Comparison of ENCODE assay signal across 11 mouse cellular contexts in the genomic region with DNA sequence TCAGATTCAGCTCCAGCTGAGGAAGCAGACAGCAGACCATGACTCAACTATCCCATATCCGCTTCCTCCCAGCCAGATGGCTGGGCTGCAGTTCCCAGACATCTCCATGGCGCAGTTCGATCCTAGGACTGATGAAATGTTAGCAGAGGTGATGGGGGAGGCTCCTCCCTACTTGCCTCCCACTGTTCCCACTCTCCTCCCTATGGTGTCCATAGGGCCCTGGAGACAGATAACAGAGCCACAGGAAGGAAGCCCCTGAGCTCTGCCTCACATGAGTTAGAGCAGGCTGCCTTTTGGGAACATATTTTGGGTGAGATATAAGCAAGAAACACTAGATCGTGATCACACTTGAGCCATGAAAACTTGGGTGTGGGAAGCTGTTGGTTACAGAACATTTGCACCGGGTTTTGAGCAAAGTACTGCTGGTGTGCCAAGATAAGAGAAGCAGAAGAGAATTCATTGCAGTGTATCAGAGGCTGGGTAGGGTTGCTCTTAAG. TPM values are rescaled to one million over a fixed set of nuclear protein-coding genes. Genes with fewer than 3 reads are reported as not detected.
DNase-seq lines count a peak whose midpoint lies in the region; ATAC-seq and TF ChIP-seq lines count a peak whose summit lies in the region.
"Had no signal": no experiment of that assay in that cellular context is flagged by ENCODE, and none has a peak within 500 bp of the region (broad histone marks: within the 10 kb centered on the region; RNA-seq: fewer than 3 reads in every experiment).

No protein-coding gene starts in this region.

- 57% methylated on average over 5 of the region's 5 CpGs for WGBS in heart, embryonic 14.5 days
- WGBS in stomach, embryonic 14.5 days, result 76% methylated on average over 5 of the region's 5 CpGs
- WGBS in stomach, postnatal 0 days, result 75% methylated on average over 5 of the region's 5 CpGs
- WGBS in liver, embryonic 12.5 days (ENCODE audit: insufficient replicate concordance), result 18% methylated on average over 5 of the region's 5 CpGs
- 76% methylated on average over 5 of the region's 5 CpGs for WGBS in kidney, embryonic 14.5 days

- TF ChIP-seq EP300 in stomach, postnatal 0 days (optimal IDR thresholded peaks at IDR 0.05), result no peak

- H3K27me3 ChIP-seq in heart, embryonic 14.5 days (ENCODE audit: control insufficient read depth, insufficient read depth, low read length), result no peaks in the 10 kb centered on the region
- no peaks in the 10 kb centered on the region for H3K27me3 ChIP-seq in stomach, embryonic 14.5 days (ENCODE audit: control insufficient read depth, insufficient read depth, low read length)
- H3K27me3 ChIP-seq in stomach, postnatal 0 days (ENCODE audit: control insufficient read depth, insufficient read depth, low read length), result no peaks in the 10 kb centered on the region
- no peaks in the 10 kb centered on the region for H3K27me3 ChIP-seq in liver, embryonic 12.5 days (replicated peaks)
- H3K27me3 ChIP-seq in kidney, embryonic 14.5 days (ENCODE audit: control insufficient read depth, insufficient read depth, low read length), result no peaks in the 10 kb centered on the region

- H3K9me3 ChIP-seq in heart, embryonic 14.5 days (ENCODE audit: control insufficient read depth, low read length), result no peaks in the 10 kb centered on the region
- H3K9me3 ChIP-seq in stomach, embryonic 14.5 days (ENCODE audit: control insufficient read depth, low read depth, low read length), result no peaks in the 10 kb centered on the region
- no peaks in the 10 kb centered on the region for H3K9me3 ChIP-seq in stomach, postnatal 0 days (ENCODE audit: control insufficient read depth, low read length)
- no peaks in the 10 kb centered on the region for H3K9me3 ChIP-seq in liver, embryonic 12.5 days (replicated peaks)
- no peaks in the 10 kb centered on the region for H3K9me3 ChIP-seq in kidney, embryonic 14.5 days (ENCODE audit: control insufficient read depth, low read length)

- H3K27ac ChIP-seq in heart, embryonic 14.5 days (replicated peaks in 1 of 2; ENCODE audit: control insufficient read depth in 1 of 2, insufficient read depth in 1 of 2, low read depth in 2 of 2, low read length in 2 of 2), result 0 out of 4 replicates have a peak overlapping the region, but pooled peaks of 1 of the 2 experiments have one; percentile 28
- peak overlapping the region; percentile 68; the same call in 1 of the 2 replicates for H3K27ac ChIP-seq in stomach, embryonic 14.5 days (ENCODE audit: low read length)
- H3K27ac ChIP-seq in stomach, postnatal 0 days (replicated peaks), result no peak overlapping the region
- H3K27ac ChIP-seq in liver, embryonic 12.5 days, result peak overlapping the region; percentile 95
- H3K27ac ChIP-seq in kidney, embryonic 14.5 days (ENCODE audit: low read depth, low read length), result no peak overlapping the region

- H3K4me1 ChIP-seq in heart, embryonic 14.5 days (ENCODE audit: control insufficient read depth in 2 of 2, insufficient read depth in 2 of 2, low read length in 2 of 2), result peaks cover 18 to 34% of the 10 kb centered on the region in 2 experiments
- H3K4me1 ChIP-seq in stomach, embryonic 14.5 days (ENCODE audit: control insufficient read depth, insufficient read depth, low read length), result peaks cover 21% of the 10 kb centered on the region; the same call in 1 of the 2 replicates
- no peaks in the 10 kb centered on the region for H3K4me1 ChIP-seq in stomach, postnatal 0 days (replicated peaks; ENCODE audit: control insufficient read depth, insufficient read depth)
- peaks cover 74% of the 10 kb centered on the region for H3K4me1 ChIP-seq in liver, embryonic 12.5 days
- H3K4me1 ChIP-seq in kidney, embryonic 14.5 days (ENCODE audit: control insufficient read depth, insufficient read depth, low read length), result peaks cover 2% of the 10 kb centered on the region; the same call in 1 of the 2 replicates

- ATAC-seq in heart, embryonic 14.5 days (ENCODE audit: insufficient number of reproducible peaks, insufficient read depth, low FRiP score, low read depth), result peak; percentile 69
- ATAC-seq in stomach, embryonic 14.5 days (ENCODE audit: insufficient number of reproducible peaks, insufficient read depth, low FRiP score, low read depth), result peak; percentile 59; the same call in 1 of the 2 replicates
- ATAC-seq in stomach, postnatal 0 days (ENCODE audit: low FRiP score, low TSS enrichment), result no peak
- ATAC-seq in liver, embryonic 12.5 days, result peak; percentile 94
- ATAC-seq in kidney, embryonic 14.5 days (ENCODE audit: low FRiP score, low TSS enrichment), result no peak

- H3K4me3 ChIP-seq in heart, embryonic 14.5 days (ENCODE audit: control insufficient read depth in 1 of 2, insufficient read depth in 1 of 2, low read depth in 1 of 2, low read length in 2 of 2), result no peak overlapping the region
- H3K4me3 ChIP-seq in stomach, embryonic 14.5 days (ENCODE audit: low read depth, low read length), result no peak overlapping the region
- no peak overlapping the region for H3K4me3 ChIP-seq in stomach, postnatal 0 days (ENCODE audit: low read depth, low read length)
- H3K4me3 ChIP-seq in liver, embryonic 12.5 days, result peak overlapping the region; percentile 29
- no peak overlapping the region for H3K4me3 ChIP-seq in kidney, embryonic 14.5 days (ENCODE audit: low read length)

- H3K36me3 ChIP-seq in heart, embryonic 14.5 days (ENCODE audit: control insufficient read depth, insufficient read depth, low read length), result no peaks in the 10 kb centered on the region
- no peaks in the 10 kb centered on the region for H3K36me3 ChIP-seq in stomach, embryonic 14.5 days (ENCODE audit: control insufficient read depth, insufficient read depth, low read length)
- no peaks in the 10 kb centered on the region for H3K36me3 ChIP-seq in stomach, postnatal 0 days (ENCODE audit: control insufficient read depth, insufficient read depth, low read length)
- no peaks in the 10 kb centered on the region for H3K36me3 ChIP-seq in liver, embryonic 12.5 days
- H3K36me3 ChIP-seq in kidney, embryonic 14.5 days (ENCODE audit: control insufficient read depth, insufficient read depth, low read length), result no peaks in the 10 kb centered on the region

- no peak for DNase-seq in heart, adult 8-10 months (ENCODE audit: low spot score)
- no peak for DNase-seq in stomach, postnatal 0 days (ENCODE audit: low spot score)
- DNase-seq in kidney, postnatal 14 days, result no peak
- no peak for DNase-seq in urinary bladder, postnatal 25 days (ENCODE audit: low spot score)
- DNase-seq: adrenal gland, postnatal 10 days; kidney, postnatal 10 days; thymus, adult 18-20 months had no signal

- H3K4me2 ChIP-seq in heart, embryonic 14.5 days (ENCODE audit: low read length), result no peak overlapping the region
- H3K4me2 ChIP-seq in stomach, embryonic 14.5 days (replicated peaks; ENCODE audit: low read depth, low read length), result no peak overlapping the region
- H3K4me2 ChIP-seq in stomach, postnatal 0 days (replicated peaks; ENCODE audit: low read depth), result no peak overlapping the region
- H3K4me2 ChIP-seq in liver, embryonic 12.5 days, result peak overlapping the region; percentile 66
- H3K4me2 ChIP-seq in kidney, embryonic 14.5 days (replicated peaks; ENCODE audit: low read depth, low read length), result no peak overlapping the region

- TF ChIP-seq CTCF in stomach, postnatal 0 days (IDR thresholded peaks at IDR 0.05; ENCODE audit: low read depth), result no peak

- no peak overlapping the region for H3K9ac ChIP-seq in heart, embryonic 14.5 days (ENCODE audit: low read length)
- H3K9ac ChIP-seq in stomach, embryonic 14.5 days (replicated peaks; ENCODE audit: low read depth, low read length), result no peak overlapping the region
- H3K9ac ChIP-seq in stomach, postnatal 0 days (ENCODE audit: low read length), result no peak overlapping the region
- peak overlapping the region; percentile 58; the same call in 1 of the 2 replicates for H3K9ac ChIP-seq in liver, embryonic 12.5 days
- H3K9ac ChIP-seq in kidney, embryonic 14.5 days (ENCODE audit: low read depth, low read length), result no peak overlapping the region

RNA-seq across cellular contexts. Expression of gene Gm10260, which starts 18.3 kb away (rescaled TPM):
- polyA plus RNA-seq in heart, embryonic 14.5 days (2014; fragmentation: Nextera tagmentation; extraction: Ambion mirVana), result 0.61 and 4.8 TPM in 2 replicates
- 100 to 1,000 TPM in 3 of 4 experiments, 10 to 100 TPM in 1; 89.5 to 120 (median 108) TPM for total RNA-seq in heart, adult 8-10 months (2022)
- 3.6 and 4.7 TPM in 2 replicates for polyA plus RNA-seq in stomach, embryonic 14.5 days (2014; fragmentation: Nextera tagmentation; extraction: Ambion mirVana)
- polyA plus RNA-seq in stomach, postnatal 0 days (2015; fragmentation: Nextera tagmentation; extraction: Ambion mirVana), result 4.2 and 8.9 TPM in 2 replicates
- 3.4 and 5.3 TPM in 2 replicates for polyA plus RNA-seq in liver, embryonic 12.5 days (2016; fragmentation: Nextera tagmentation; extraction: Ambion mirVana)
- 9.0 and 10.0 TPM in 2 replicates for polyA plus RNA-seq in kidney, embryonic 14.5 days (2014; fragmentation: Nextera tagmentation; extraction: Ambion mirVana)

Comparison
In these comparisons a context has a peak if more than half of its experiments do, and no peak if none do; other contexts are left out.
1. ATAC-seq: peak in heart, embryonic 14.5 days (single experiment), stomach, embryonic 14.5 days (single experiment) and liver, embryonic 12.5 days (single experiment); none in stomach, postnatal 0 days (single experiment) and kidney, embryonic 14.5 days (single experiment).
2. H3K27ac ChIP-seq: peak in stomach, embryonic 14.5 days (single experiment) and liver, embryonic 12.5 days (single experiment); none in stomach, postnatal 0 days (single experiment) and kidney, embryonic 14.5 days (single experiment).